Mouse (Mus musculus) spleen, postnatal 10 days (tissue): ENCODE data around the gene Kcne2.
A peak's percentile ranks its signal among the peaks of the same experiment; 100 is the strongest.

Experiments
- DNase-seq, 2 experiments: peaks; one replicate each; pipeline ENCODE4 v3.0.0; 2021 to 2022; ENCODE audit warnings: low spot score in 2 of 2

The Kcne2 gene

GRCm38 (mm10) chr16:92292101-92292500 is at the start of gene Kcne2:
Gene Kcne2, plus strand, starts transcription at chr16:92292389.
- no peak for DNase-seq

GRCm38 (mm10) chr16:92245909-92246308 is 46.3 kb upstream of the Kcne2 start:
- DNase-seq: no peak

- no peak for DNase-seq
Observed at GRCm38 (mm10) chr16:92246974-92247373, 45.2 kb upstream of the Kcne2 start.

- DNase-seq: no peak
Observed at GRCm38 (mm10) chr16:92247700-92248099, 44.5 kb upstream of the Kcne2 start.

GRCm38 (mm10) chr16:92249681-92250080 is 42.5 kb upstream of the Kcne2 start:
- DNase-seq: no peak

GRCm38 (mm10) chr16:92250452-92250851 is 41.7 kb upstream of the Kcne2 start:
- no peak for DNase-seq

- DNase-seq: no peak
Observed at GRCm38 (mm10) chr16:92254316-92254715, 37.9 kb upstream of the Kcne2 start.

- no peak for DNase-seq
Observed at GRCm38 (mm10) chr16:92267861-92268260, 24.3 kb upstream of the Kcne2 start.

- DNase-seq: no peak
Observed at GRCm38 (mm10) chr16:92274516-92274915, 17.7 kb upstream of the Kcne2 start.

GRCm38 (mm10) chr16:92275526-92275925 is 16.7 kb upstream of the Kcne2 start:
- DNase-seq: no peak

GRCm38 (mm10) chr16:92282671-92283070 is 9.5 kb upstream of the Kcne2 start:
- DNase-seq: no peak

GRCm38 (mm10) chr16:92285068-92285467 is 7.1 kb upstream of the Kcne2 start:
- no peak for DNase-seq

- DNase-seq: peak; percentile 77 to 86
Observed at GRCm38 (mm10) chr16:92286609-92287008, 5.6 kb upstream of the Kcne2 start.

- DNase-seq: no peak
Observed at GRCm38 (mm10) chr16:92288778-92289177, 3.4 kb upstream of the Kcne2 start.

GRCm38 (mm10) chr16:92290045-92290444 is 2.1 kb upstream of the Kcne2 start:
- no peak for DNase-seq

GRCm38 (mm10) chr16:92294267-92294970 is 2.2 kb downstream of the Kcne2 start:
- no peak for DNase-seq

- no peak for DNase-seq
Observed at GRCm38 (mm10) chr16:92295328-92295727, 3.1 kb downstream of the Kcne2 start.

- DNase-seq: peak; percentile 85 to 96
Observed at GRCm38 (mm10) chr16:92300649-92301411, 8.6 kb downstream of the Kcne2 start, which contains the start of gene Smim11. Gene Smim11, plus strand, starts transcription at chr16:92301286.

GRCm38 (mm10) chr16:92301412-92301806 is 9.2 kb downstream of the Kcne2 start:
- peak in 1 of 2 experiments; percentile 45 for DNase-seq

GRCm38 (mm10) chr16:92301989-92302388 is 9.8 kb downstream of the Kcne2 start:
- no peak for DNase-seq

GRCm38 (mm10) chr16:92302506-92302905 is 10.3 kb downstream of the Kcne2 start:
- peak; percentile 11 to 40 for DNase-seq

- DNase-seq: peak in 1 of 2 experiments; percentile 57
Observed at GRCm38 (mm10) chr16:92305519-92305918, 13.3 kb downstream of the Kcne2 start.

- no peak for DNase-seq
Observed at GRCm38 (mm10) chr16:92307947-92308346, 15.8 kb downstream of the Kcne2 start.
